Mouse (Mus musculus) olfactory bulb, adult 2 months (tissue): ENCODE data around the gene Gm21788.
"Not testable (repeated sequence)": the region's sequence is repeated elsewhere in the genome, so short reads cannot be mapped to it uniquely, and the experiment has no call there.

Source experiments
- CTCF ChIP-seq: fragments of 200-500 bp; IDR thresholded peaks from 2 replicates; pipeline ENCODE4 v1.5.1; 2012; ENCODE audit warnings: low read depth, mild to moderate bottlenecking, low read length, moderate library complexity; ENCODE audit not compliant: insufficient read depth
- POLR2A ChIP-seq: fragments of 200-500 bp; IDR thresholded peaks from 2 replicates; pipeline ENCODE4 v1.6.1; 2012; ENCODE audit warnings: mild to moderate bottlenecking, low read depth, low read length, moderate library complexity; ENCODE audit not compliant: insufficient read depth

GRCm38 (mm10) chrY:7404710-7405109 is at the start of gene Gm21788:
- not testable (repeated sequence) for TF ChIP-seq CTCF, POLR2A
